Mouse (Mus musculus): ENCODE measurements at regions not wholly inside any gene's neighbourhood (a gene's known extent, or its start where the extent isn't known, plus 50 kb on each side); places are given as distances from the start of the nearest gene placed in this dataset.

- no peak for ATAC-seq (ENCODE audit: low read depth)
- H3K9me3 ChIP-seq (ENCODE audit: control insufficient read depth, low read length), result no peaks in the 10 kb centered on the region
- no peaks in the 10 kb centered on the region for H3K36me3 ChIP-seq (ENCODE audit: control insufficient read depth, insufficient read depth, low read length)
- H3K9ac ChIP-seq (replicated peaks; ENCODE audit: low read depth, low read length), result no peak overlapping the region
- WGBS, result 71% methylated on average over 3 of the region's 3 CpGs
- no peak overlapping the region for H3K27ac ChIP-seq (ENCODE audit: low read depth, low read length)
- H3K4me2 ChIP-seq (ENCODE audit: low read depth, low read length), result no peak overlapping the region
- no peaks in the 10 kb centered on the region for H3K27me3 ChIP-seq (ENCODE audit: control insufficient read depth, insufficient read depth, low read length)
- H3K4me1 ChIP-seq (ENCODE audit: control insufficient read depth, insufficient read depth, low read length), result no peaks in the 10 kb centered on the region
- H3K4me3 ChIP-seq (ENCODE audit: low read depth, low read length), result no peak overlapping the region
Observed at GRCm38 (mm10) chr12:25615377-25615776, 518.4 kb upstream of the Id2 start.

- no peaks in the 10 kb centered on the region for H3K9me3 ChIP-seq (ENCODE audit: control insufficient read depth, low read length)
- H3K4me3 ChIP-seq (ENCODE audit: low read depth, low read length), result no peak overlapping the region
- no peak for ATAC-seq (ENCODE audit: low read depth)
- H3K9ac ChIP-seq (replicated peaks; ENCODE audit: low read depth, low read length), result no peak overlapping the region
- H3K27ac ChIP-seq (ENCODE audit: low read depth, low read length), result no peak overlapping the region
- H3K36me3 ChIP-seq (ENCODE audit: control insufficient read depth, insufficient read depth, low read length), result no peaks in the 10 kb centered on the region
- H3K4me2 ChIP-seq (ENCODE audit: low read depth, low read length), result no peak overlapping the region
- no peaks in the 10 kb centered on the region for H3K27me3 ChIP-seq (ENCODE audit: control insufficient read depth, insufficient read depth, low read length)
- no peaks in the 10 kb centered on the region for H3K4me1 ChIP-seq (ENCODE audit: control insufficient read depth, insufficient read depth, low read length)
Observed at GRCm38 (mm10) chr12:25613473-25613872, 516.5 kb upstream of the Id2 start.

GRCm38 (mm10) chr12:25609045-25609444, 512.1 kb upstream of the Id2 start:
- Histone ChIP-seq H3K27me3 (ENCODE audit: control insufficient read depth, insufficient read depth, low read length) (no peaks in the 10 kb centered on the region), H3K4me2 (ENCODE audit: low read depth, low read length) (no peak overlapping the region), H3K9me3 (ENCODE audit: control insufficient read depth, low read length) (no peaks in the 10 kb centered on the region), H3K4me3 (ENCODE audit: low read depth, low read length) (no peak overlapping the region), H3K9ac (replicated peaks; ENCODE audit: low read depth, low read length) (no peak overlapping the region), H3K36me3 (ENCODE audit: control insufficient read depth, insufficient read depth, low read length) (no peaks in the 10 kb centered on the region), H3K27ac (ENCODE audit: low read depth, low read length) (no peak overlapping the region), H3K4me1 (ENCODE audit: control insufficient read depth, insufficient read depth, low read length) (no peaks in the 10 kb centered on the region)
- 26% methylated on average over 2 of the region's 2 CpGs for WGBS
- no peak; the same call in 1 of the 2 replicates for ATAC-seq (ENCODE audit: low read depth)

GRCm38 (mm10) chr12:25605396-25605795, 508.5 kb upstream of the Id2 start:
- H3K27me3 ChIP-seq (ENCODE audit: control insufficient read depth, insufficient read depth, low read length), result no peaks in the 10 kb centered on the region
- no peaks in the 10 kb centered on the region for H3K9me3 ChIP-seq (ENCODE audit: control insufficient read depth, low read length)
- H3K4me2 ChIP-seq (ENCODE audit: low read depth, low read length), result no peak overlapping the region
- no peak overlapping the region for H3K9ac ChIP-seq (replicated peaks; ENCODE audit: low read depth, low read length)
- H3K4me1 ChIP-seq (ENCODE audit: control insufficient read depth, insufficient read depth, low read length), result no peaks in the 10 kb centered on the region
- ATAC-seq (ENCODE audit: low read depth), result no peak
- no peak overlapping the region for H3K4me3 ChIP-seq (ENCODE audit: low read depth, low read length)
- H3K36me3 ChIP-seq (ENCODE audit: control insufficient read depth, insufficient read depth, low read length), result no peaks in the 10 kb centered on the region
- 85% methylated on average over 3 of the region's 3 CpGs for WGBS
- H3K27ac ChIP-seq (ENCODE audit: low read depth, low read length), result no peak overlapping the region

GRCm38 (mm10) chr12:25590262-25590661, 493.3 kb upstream of the Id2 start:
- Histone ChIP-seq H3K4me3 (ENCODE audit: low read depth, low read length) (no peak overlapping the region), H3K9me3 (ENCODE audit: control insufficient read depth, low read length) (no peaks in the 10 kb centered on the region), H3K36me3 (ENCODE audit: control insufficient read depth, insufficient read depth, low read length) (no peaks in the 10 kb centered on the region), H3K27me3 (ENCODE audit: control insufficient read depth, insufficient read depth, low read length) (no peaks in the 10 kb centered on the region), H3K27ac (ENCODE audit: low read depth, low read length) (no peak overlapping the region), H3K4me2 (ENCODE audit: low read depth, low read length) (no peak overlapping the region), H3K4me1 (ENCODE audit: control insufficient read depth, insufficient read depth, low read length) (no peaks in the 10 kb centered on the region), H3K9ac (replicated peaks; ENCODE audit: low read depth, low read length) (no peak overlapping the region)
- WGBS, result 91% methylated on average over 2 of the region's 2 CpGs
- ATAC-seq (ENCODE audit: low read depth), result no peak

GRCm38 (mm10) chr12:25585746-25586145, 488.8 kb upstream of the Id2 start:
- no peaks in the 10 kb centered on the region for H3K27me3 ChIP-seq (ENCODE audit: control insufficient read depth, insufficient read depth, low read length)
- no peaks in the 10 kb centered on the region for H3K9me3 ChIP-seq (ENCODE audit: control insufficient read depth, low read length)
- H3K27ac ChIP-seq (ENCODE audit: low read depth, low read length), result no peak overlapping the region
- no peak overlapping the region for H3K4me2 ChIP-seq (ENCODE audit: low read depth, low read length)
- H3K36me3 ChIP-seq (ENCODE audit: control insufficient read depth, insufficient read depth, low read length), result no peaks in the 10 kb centered on the region
- H3K9ac ChIP-seq (replicated peaks; ENCODE audit: low read depth, low read length), result no peak overlapping the region
- ATAC-seq (ENCODE audit: low read depth), result no peak
- WGBS, result 93% methylated on average over 3 of the region's 3 CpGs
- H3K4me1 ChIP-seq (ENCODE audit: control insufficient read depth, insufficient read depth, low read length), result no peaks in the 10 kb centered on the region
- H3K4me3 ChIP-seq (ENCODE audit: low read depth, low read length), result no peak overlapping the region

- no peak for ATAC-seq (ENCODE audit: low read depth)
- Histone ChIP-seq H3K36me3 (ENCODE audit: control insufficient read depth, insufficient read depth, low read length) (no peaks in the 10 kb centered on the region), H3K27me3 (ENCODE audit: control insufficient read depth, insufficient read depth, low read length) (no peaks in the 10 kb centered on the region), H3K4me1 (ENCODE audit: control insufficient read depth, insufficient read depth, low read length) (no peaks in the 10 kb centered on the region), H3K4me3 (ENCODE audit: low read depth, low read length) (no peak overlapping the region), H3K9me3 (ENCODE audit: control insufficient read depth, low read length) (no peaks in the 10 kb centered on the region), H3K27ac (ENCODE audit: low read depth, low read length) (no peak overlapping the region), H3K9ac (replicated peaks; ENCODE audit: low read depth, low read length) (no peak overlapping the region), H3K4me2 (ENCODE audit: low read depth, low read length) (no peak overlapping the region)
- 90% methylated on average over 8 of the region's 8 CpGs for WGBS
Observed at GRCm38 (mm10) chr12:25579407-25579806, 482.5 kb upstream of the Id2 start.

- H3K9ac ChIP-seq (replicated peaks; ENCODE audit: low read depth, low read length), result no peak overlapping the region
- no peak overlapping the region for H3K4me2 ChIP-seq (ENCODE audit: low read depth, low read length)
- H3K27ac ChIP-seq (ENCODE audit: low read depth, low read length), result no peak overlapping the region
- H3K4me3 ChIP-seq (ENCODE audit: low read depth, low read length), result no peak overlapping the region
- no peaks in the 10 kb centered on the region for H3K36me3 ChIP-seq (ENCODE audit: control insufficient read depth, insufficient read depth, low read length)
- no peak for ATAC-seq (ENCODE audit: low read depth)
- 93% methylated on average over 2 of the region's 2 CpGs for WGBS
- no peaks in the 10 kb centered on the region for H3K4me1 ChIP-seq (ENCODE audit: control insufficient read depth, insufficient read depth, low read length)
- H3K9me3 ChIP-seq (ENCODE audit: control insufficient read depth, low read length), result no peaks in the 10 kb centered on the region
- H3K27me3 ChIP-seq (ENCODE audit: control insufficient read depth, insufficient read depth, low read length), result no peaks in the 10 kb centered on the region
Observed at GRCm38 (mm10) chr12:25565131-25565530, 468.2 kb upstream of the Id2 start.

GRCm38 (mm10) chr12:25559601-25560000, 462.7 kb upstream of the Id2 start:
- ATAC-seq (ENCODE audit: low read depth), result no peak
- no peak overlapping the region for H3K27ac ChIP-seq (ENCODE audit: low read depth, low read length)
- no peaks in the 10 kb centered on the region for H3K27me3 ChIP-seq (ENCODE audit: control insufficient read depth, insufficient read depth, low read length)
- no peaks in the 10 kb centered on the region for H3K4me1 ChIP-seq (ENCODE audit: control insufficient read depth, insufficient read depth, low read length)
- H3K9ac ChIP-seq (replicated peaks; ENCODE audit: low read depth, low read length), result no peak overlapping the region
- no peaks in the 10 kb centered on the region for H3K9me3 ChIP-seq (ENCODE audit: control insufficient read depth, low read length)
- H3K4me3 ChIP-seq (ENCODE audit: low read depth, low read length), result no peak overlapping the region
- no peak overlapping the region for H3K4me2 ChIP-seq (ENCODE audit: low read depth, low read length)
- no peaks in the 10 kb centered on the region for H3K36me3 ChIP-seq (ENCODE audit: control insufficient read depth, insufficient read depth, low read length)

GRCm38 (mm10) chr12:25553656-25554055, 456.7 kb upstream of the Id2 start:
- Histone ChIP-seq H3K27me3 (ENCODE audit: control insufficient read depth, insufficient read depth, low read length) (no peaks in the 10 kb centered on the region), H3K4me2 (ENCODE audit: low read depth, low read length) (no peak overlapping the region), H3K4me3 (ENCODE audit: low read depth, low read length) (no peak overlapping the region), H3K27ac (ENCODE audit: low read depth, low read length) (no peak overlapping the region), H3K9me3 (ENCODE audit: control insufficient read depth, low read length) (no peaks in the 10 kb centered on the region), H3K36me3 (ENCODE audit: control insufficient read depth, insufficient read depth, low read length) (no peaks in the 10 kb centered on the region), H3K4me1 (ENCODE audit: control insufficient read depth, insufficient read depth, low read length) (no peaks in the 10 kb centered on the region), H3K9ac (replicated peaks; ENCODE audit: low read depth, low read length) (no peak overlapping the region)
- ATAC-seq (ENCODE audit: low read depth), result no peak
- 76% methylated on average over 1 of the region's 1 CpGs for WGBS
